Mouse (Mus musculus) retina, embryonic 14.5 days (tissue): Measurements from ENCODE around the gene Nup37.

ENCODE experiments used
- DNase-seq: peaks from one replicate; pipeline ENCODE4 v3.0.0-alpha.2; 2015; ENCODE audit warnings: low spot score

Gene Nup37

GRCm38 (mm10) chr10:88227962-88228361 is 81.2 kb downstream of the Nup37 start:
- DNase-seq: no peak
